Mouse (Mus musculus) neutrophil, adult 59 days (primary cell): Measurements from ENCODE around the gene Gm10024. TPM values are rescaled to one million over a fixed set of nuclear protein-coding genes. Genes with fewer than 3 reads are reported as not detected.

ENCODE experiments used
- total RNA-seq, 2 experiments: library from RNA; stranded (reverse); gene quantifications; 1 replicate in 1 of 2; 2 replicates in 1 of 2; pipeline ENCODE4 v1.2.4; 2023

Gm10024 gene
- not detected for total RNA-seq

DNA sequence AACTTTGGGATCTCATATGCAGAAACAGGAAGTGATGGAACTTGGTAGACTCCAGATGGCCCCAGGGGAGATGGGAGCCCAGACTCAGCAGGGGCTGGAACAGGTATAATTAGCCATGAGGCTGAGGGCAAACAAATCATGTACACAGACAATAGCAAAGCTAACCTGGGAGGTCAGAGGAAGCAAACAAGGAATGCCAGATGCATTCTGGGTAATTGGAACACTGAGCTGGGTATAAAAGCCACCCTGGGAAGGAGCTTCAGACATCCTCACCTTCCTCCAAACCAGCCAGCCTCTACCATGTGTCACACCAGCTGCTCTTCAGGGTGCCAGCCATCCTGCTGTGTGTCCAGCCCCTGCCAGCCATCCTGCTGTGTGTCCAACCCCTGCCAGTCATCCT lies at the start of gene Gm10024:
TSS of gene Gm10024 (plus strand) at position 301 of the 400 bp plus-strand sequence.

DNA sequence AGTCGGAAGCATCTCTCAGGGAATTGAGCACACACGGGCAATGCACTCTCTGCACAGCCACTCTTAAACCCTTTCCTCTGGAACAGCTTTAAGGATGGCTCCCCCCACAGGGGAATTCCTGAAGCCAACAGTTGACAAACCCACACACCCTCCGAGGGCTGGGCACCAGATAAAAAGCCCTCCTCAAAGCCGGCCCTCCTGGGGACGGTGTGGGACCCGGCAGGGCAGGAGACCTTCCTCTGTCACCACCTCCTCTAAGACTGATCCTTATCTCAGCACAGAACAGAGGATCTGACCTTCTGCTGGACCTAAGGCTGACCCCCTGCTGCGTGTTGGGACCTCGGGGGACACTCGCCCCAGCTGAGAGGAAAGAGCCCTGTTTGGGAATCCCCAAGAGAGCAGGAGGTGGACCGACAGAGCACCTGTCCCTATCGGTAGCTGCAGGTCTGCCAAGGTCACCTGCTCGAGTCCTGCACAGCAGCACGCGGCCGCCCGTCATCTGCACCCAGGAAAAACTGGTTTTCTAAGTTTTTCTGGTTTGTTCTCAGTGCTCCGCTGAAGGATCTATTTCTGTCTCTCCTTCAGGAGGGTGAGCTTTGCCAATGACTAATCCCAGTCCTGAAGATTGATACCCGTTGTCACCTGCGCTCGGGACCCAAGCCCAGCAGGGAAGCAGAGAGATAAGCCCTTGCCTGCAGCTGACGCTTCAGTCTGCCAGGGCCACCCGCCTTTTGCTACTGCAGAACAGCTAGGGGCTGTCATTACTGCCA lies 25.2 kb upstream of the Gm10024 start, which contains the start of gene Tspear:
TSS of gene Tspear (plus strand) at position 675 of the 770 bp plus-strand sequence.

DNA sequence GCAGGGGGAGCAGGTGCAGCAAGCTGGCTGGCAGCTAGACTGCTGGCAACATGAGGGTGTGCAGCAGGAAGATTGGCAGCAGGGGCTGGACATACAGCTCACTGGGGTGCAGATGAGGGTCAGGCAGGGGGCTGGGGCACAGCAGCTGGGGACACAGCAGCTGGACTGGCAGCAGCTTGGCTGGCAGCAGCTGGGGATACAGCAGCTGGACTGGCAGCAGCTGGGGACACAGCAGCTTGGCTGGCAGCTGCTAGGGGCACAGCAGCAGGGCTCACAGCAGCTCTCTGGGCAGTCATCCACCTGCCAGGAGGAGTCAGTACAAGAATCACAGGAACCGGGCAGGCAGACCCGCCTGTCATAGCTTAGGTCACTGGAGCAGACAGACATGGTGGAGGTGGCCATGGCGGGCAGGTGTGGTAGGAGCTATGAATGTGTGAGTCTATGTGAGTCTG lies 20.9 kb upstream of the Gm10024 start, which contains the start of gene Gm19402:
TSS of gene Gm19402 (minus strand) at position 402 of the 452 bp plus-strand sequence.

DNA sequence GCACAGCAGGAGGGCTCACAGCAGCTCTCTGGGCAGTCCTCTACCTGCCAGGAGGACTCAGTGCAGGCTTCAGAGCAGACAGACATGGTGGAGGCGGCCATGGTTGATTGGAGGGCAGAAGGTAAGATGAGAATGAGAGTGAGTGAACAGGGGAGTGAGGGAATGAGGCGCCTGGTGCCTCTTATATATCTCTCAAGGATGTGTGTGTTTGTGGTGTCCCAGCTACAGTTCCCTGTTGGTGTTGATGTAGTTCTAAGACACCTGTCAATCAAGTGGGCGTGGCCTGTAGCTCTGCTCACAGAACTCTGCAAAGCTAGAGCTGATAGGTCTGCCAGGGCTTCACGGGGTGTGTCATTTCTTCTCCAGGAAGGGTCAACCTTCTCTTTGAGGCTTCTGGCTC lies 14.1 kb upstream of the Gm10024 start, which contains the start of gene Gm9508:
TSS of gene Gm9508 (minus strand) at position 101 of the 400 bp plus-strand sequence.

DNA sequence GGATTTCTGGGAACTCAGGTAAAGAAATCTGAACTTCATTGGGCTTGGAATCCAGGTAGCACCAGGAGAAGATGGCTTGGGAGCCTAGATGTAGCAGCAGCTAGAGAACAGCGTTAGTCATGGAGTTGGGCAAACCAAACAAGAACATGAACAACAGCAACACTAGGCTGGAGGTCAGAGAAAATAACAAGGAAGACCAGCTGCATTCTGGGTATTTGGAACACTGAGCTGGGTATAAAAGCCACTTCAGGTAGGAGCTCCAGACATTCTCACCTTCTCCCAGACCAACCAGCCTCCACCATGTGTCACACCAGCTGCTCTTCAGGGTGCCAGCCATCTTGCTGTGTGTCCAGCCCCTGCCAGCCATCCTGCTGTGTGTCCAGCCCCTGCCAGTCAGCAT lies 4.9 kb upstream of the Gm10024 start, which contains the start of gene Gm10272:
TSS of gene Gm10272 (plus strand) at position 301 of the 400 bp plus-strand sequence.

DNA sequence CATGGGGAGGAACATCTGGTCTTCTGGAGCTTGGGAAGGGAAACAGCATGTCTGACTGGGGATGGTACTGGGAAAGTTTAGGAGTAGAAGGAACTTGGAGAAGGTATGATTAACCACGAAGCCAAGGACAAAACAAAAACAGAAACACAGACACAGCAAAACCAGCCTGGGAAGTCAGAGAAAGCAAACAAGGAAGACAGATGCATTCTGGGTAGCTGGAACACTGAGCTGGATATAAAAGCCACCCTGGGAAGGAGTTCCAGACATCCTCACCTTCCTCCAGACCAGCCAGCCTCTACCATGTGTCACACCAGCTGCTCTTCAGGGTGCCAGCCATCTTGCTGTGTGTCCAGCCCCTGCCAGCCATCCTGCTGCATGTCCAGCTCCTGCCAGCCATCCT lies 4.2 kb downstream of the Gm10024 start, which contains the start of gene Gm10142:
TSS of gene Gm10142 (plus strand) at position 301 of the 400 bp plus-strand sequence.

DNA sequence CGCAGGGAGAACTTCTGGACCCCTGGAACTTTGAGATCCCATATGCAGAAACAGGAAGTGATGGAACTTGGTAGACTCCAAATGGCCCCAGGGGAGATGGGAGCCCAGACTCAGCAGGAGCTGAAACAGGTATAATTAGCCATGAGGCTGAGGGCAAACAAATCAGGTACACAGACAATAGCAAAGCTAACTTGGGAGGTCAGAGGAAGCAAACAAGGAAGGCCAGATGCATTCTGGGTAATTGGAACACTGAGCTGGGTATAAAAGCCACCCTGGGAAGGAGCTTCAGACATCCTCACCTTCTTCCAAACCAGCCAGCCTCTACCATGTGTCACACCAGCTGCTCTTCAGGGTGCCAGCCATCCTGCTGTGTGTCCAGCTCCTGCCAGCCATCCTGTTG lies 9.0 kb downstream of the Gm10024 start, which contains the start of gene Krtap12-1:
TSS of gene Krtap12-1 (plus strand) at position 301 of the 400 bp plus-strand sequence.

DNA sequence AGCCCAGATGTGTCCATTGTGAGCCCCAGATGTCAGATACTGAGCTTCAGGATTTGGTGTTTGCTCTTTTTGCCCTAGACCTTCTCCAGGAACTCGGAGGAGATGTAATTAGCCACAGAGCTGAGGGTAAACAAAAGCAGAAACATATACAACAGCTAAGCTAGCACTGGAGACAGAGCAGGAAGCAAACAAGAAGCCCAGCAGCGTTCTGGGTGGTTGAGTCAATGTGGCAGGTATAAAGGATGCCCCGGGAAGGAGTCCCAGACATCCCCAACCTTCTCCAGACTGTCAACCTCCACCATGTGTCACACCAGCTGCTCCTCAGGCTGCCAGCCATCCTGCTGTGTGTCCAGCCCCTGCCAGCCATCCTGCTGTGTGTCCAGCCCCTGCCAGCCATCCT lies 14.9 kb downstream of the Gm10024 start, which contains the start of gene Gm10100:
TSS of gene Gm10100 (plus strand) at position 301 of the 400 bp plus-strand sequence.

DNA sequence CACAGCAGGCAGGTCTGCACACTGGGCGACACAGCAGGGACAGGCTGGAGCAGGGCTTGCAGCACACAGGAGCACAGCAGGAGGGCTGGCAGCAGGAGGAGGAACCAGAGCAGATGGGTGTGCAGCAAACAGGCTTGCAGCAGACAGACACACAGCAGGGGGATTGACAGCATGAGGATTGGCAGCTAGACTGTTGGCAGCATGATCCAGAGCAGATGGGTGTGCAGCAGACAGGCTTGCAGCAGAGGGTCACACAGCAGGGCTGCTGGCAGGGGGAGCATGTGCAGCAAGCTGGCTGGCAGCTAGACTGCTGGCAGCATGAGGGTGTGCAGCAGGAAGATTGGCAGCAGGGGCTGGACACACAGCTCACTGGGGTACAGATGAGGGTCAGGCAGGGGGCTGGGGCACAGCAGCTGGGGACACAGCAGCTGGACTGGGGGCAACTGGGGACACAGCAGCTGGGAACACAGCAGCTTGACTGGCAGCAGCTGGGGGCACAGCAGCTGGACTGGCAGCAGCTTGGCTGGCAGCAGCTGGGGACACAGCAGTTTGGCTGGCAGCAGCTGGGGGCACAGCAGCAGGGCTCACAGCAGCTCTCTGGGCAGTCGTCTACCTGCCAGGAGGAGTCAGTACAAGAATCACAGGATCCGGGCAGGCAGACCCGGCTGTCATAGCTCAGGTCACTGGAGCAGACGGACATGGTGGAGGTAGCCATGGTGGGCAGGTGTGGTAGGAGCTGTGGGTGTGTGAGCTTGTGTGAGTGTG lies 30.8 kb downstream of the Gm10024 start, which contains the start of gene Gm18596:
TSS of gene Gm18596 (minus strand) at position 715 of the 765 bp plus-strand sequence.

DNA sequence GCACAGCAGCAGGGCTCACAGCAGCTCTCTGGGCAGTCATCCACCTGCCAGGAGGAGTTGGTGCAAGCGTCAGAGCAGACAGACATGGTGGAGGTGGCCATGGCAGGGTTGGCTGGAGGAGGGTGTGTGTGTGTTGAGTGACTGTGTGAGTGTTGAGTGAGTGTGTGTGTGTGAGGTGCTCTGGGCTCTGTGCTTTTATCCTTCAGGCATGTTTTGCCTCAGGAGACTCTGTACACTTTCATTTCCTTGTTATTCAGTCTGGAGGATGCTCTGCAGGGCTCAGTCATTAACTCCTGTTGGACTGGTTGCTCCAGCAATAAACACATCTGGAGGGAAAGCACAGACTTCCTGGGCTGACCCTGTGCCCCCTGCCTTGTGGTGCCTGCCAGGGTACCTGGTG lies 40.0 kb downstream of the Gm10024 start, which contains the start of gene Gm9736:
TSS of gene Gm9736 (minus strand) at position 101 of the 400 bp plus-strand sequence.

DNA sequence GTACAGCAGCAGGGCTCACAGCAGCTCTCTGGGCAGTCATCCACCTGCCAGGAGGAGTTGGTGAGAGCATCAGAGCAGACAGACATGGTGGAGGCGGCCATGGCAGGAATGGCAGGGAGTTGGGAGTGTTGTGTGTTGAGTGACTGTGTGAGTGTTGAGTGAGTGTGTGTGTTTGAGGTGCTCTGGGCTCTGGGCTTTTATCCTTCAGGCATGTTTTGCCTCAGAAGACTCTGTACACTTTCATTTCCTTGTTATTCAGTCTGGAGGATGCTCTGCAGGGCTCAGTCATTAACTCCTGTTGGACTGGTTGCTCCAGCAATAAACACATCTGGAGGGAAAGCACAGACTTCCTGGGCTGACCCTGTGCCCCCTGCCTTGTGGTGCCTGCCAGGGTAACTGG lies 48.3 kb downstream of the Gm10024 start, which contains the start of gene Gm3233:
TSS of gene Gm3233 (minus strand) at position 101 of the 400 bp plus-strand sequence.

Other genes with a start within 250 kb of the Gm10024 start
- gene Fam207a, start 195.7 kb upstream of the Gm10024 start, total RNA-seq = 10 to 100 TPM; 14.1 to 14.8 TPM
- 100 to 1,000 TPM; 864 to 906 TPM for gene Itgb2, start 181.2 kb upstream of the Gm10024 start, total RNA-seq
- gene Pttg1ip, start 129.7 kb upstream of the Gm10024 start, total RNA-seq = 10 to 100 TPM; 84.8 to 91.5 TPM
- gene Sumo3, start 105.4 kb upstream of the Gm10024 start, total RNA-seq = 10 to 100 TPM; 53.3 to 62.0 TPM
- gene Gm49325, start 105.3 kb upstream of the Gm10024 start, total RNA-seq = not detected
- 10 to 100 TPM; 31.4 to 37.3 TPM for gene Ube2g2, start 89.2 kb upstream of the Gm10024 start, total RNA-seq
- gene Tspear, start 24.9 kb upstream of the Gm10024 start, total RNA-seq = not detected
- not detected for gene Gm19402, start 20.7 kb upstream of the Gm10024 start, total RNA-seq
- not detected for gene Gm9508, start 14.2 kb upstream of the Gm10024 start, total RNA-seq
- gene Gm10272, start 4.8 kb upstream of the Gm10024 start, total RNA-seq = not detected
- gene Gm10142, start 4.3 kb downstream of the Gm10024 start, total RNA-seq = not detected
- gene Krtap12-1, start 9.1 kb downstream of the Gm10024 start, total RNA-seq = not detected
- not detected for gene Gm10100, start 15.0 kb downstream of the Gm10024 start, total RNA-seq
- gene Gm18596, start 31.2 kb downstream of the Gm10024 start, total RNA-seq = not detected
- gene Gm9736, start 39.9 kb downstream of the Gm10024 start, total RNA-seq = not detected
- not detected for gene Gm3233, start 48.2 kb downstream of the Gm10024 start, total RNA-seq
- gene Gm3238, start 59.9 kb downstream of the Gm10024 start, total RNA-seq = not detected
- not detected for gene Gm7138, start 65.5 kb downstream of the Gm10024 start, total RNA-seq
- not detected for gene Gm3250, start 71.1 kb downstream of the Gm10024 start, total RNA-seq
- not detected for gene Gm7137, start 76.7 kb downstream of the Gm10024 start, total RNA-seq
- gene Gm9639, start 83.6 kb downstream of the Gm10024 start, total RNA-seq = not detected
- not detected for gene Gm19668, start 87.7 kb downstream of the Gm10024 start, total RNA-seq
- gene Gm9507, start 100.4 kb downstream of the Gm10024 start, total RNA-seq = not detected
- not detected for gene Gm2696, start 103.2 kb downstream of the Gm10024 start, total RNA-seq
- gene Krtap10-4, start 115.6 kb downstream of the Gm10024 start, total RNA-seq = not detected
- gene Krtap10-10, start 124.5 kb downstream of the Gm10024 start, total RNA-seq = not detected
- not detected for gene Gm36176, start 135.3 kb downstream of the Gm10024 start, total RNA-seq
- not detected for gene Gm10318, start 141.4 kb downstream of the Gm10024 start, total RNA-seq
- gene Gm3285, start 150.5 kb downstream of the Gm10024 start, total RNA-seq = not detected
- under 1 TPM; 0.11 to 0.31 TPM for gene Lrrc3, start 191.1 kb downstream of the Gm10024 start, total RNA-seq